Comparison of ENCODE assay signal across 8 mouse cellular contexts in the genomic region with DNA sequence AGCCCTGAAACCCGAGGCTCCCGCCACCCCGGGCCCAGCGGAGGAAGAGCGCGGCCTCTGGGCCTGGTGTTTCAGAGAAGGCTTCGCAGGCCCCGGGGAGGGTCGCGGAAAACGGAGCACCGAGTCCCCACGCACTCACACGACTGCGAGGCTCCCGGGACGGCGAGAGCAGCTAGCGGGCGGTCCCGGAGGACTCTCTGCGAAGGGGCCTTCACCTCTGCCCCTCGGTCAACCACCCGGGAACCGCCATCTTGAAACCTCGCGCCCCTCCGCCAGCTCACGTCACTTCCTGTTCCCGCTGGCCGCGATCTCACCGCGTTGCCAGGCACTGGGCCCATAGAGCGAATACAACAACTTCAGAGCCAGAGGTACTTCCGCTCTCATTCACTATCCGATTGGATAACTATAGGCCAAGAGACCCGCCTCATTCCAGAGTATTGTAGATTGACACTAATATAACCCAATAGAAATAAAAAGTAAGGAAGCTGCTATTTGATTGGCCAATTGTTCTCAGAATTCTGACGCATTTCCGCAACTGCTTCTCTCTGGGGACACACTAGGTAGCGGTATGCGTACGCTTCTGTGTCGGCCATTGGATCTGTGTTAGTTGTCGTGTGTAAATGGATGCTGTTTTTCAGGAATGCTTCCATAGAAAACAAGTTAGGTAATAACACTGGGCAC. TPM values are rescaled to one million over a fixed set of nuclear protein-coding genes. Genes with fewer than 3 reads are reported as not detected.
A peak's percentile ranks its signal among the peaks of the same experiment; 100 is the strongest.
DNase-seq lines count a peak whose midpoint lies in the region; ATAC-seq and TF ChIP-seq lines count a peak whose summit lies in the region.

Gene Wbp11, minus strand, starts transcription at position 353 of the 681 bp plus-strand sequence.

- WGBS in forebrain, embryonic 12.5 days: under 1% methylated on average over 45 of the region's 45 CpGs
- under 1% methylated on average over 45 of the region's 45 CpGs for WGBS in heart, postnatal 0 days
- WGBS in liver, embryonic 16.5 days (ENCODE audit: insufficient replicate concordance): under 1% methylated on average over 45 of the region's 45 CpGs
- under 1% methylated on average over 45 of the region's 45 CpGs for WGBS in neural tube, embryonic 13.5 days

- peak; percentile 100 for ATAC-seq in forebrain, embryonic 12.5 days (ENCODE audit: low FRiP score)
- ATAC-seq in heart, postnatal 0 days (ENCODE audit: insufficient read depth, low read depth): peak; percentile 100
- peak; percentile 100 for ATAC-seq in liver, embryonic 16.5 days (ENCODE audit: low read depth)
- ATAC-seq in neural tube, embryonic 13.5 days (ENCODE audit: low read depth): peak; percentile 100

- peaks cover 16% of the 10 kb centered on the region for H3K4me1 ChIP-seq in E14TG2a.4 (replicated peaks; ENCODE audit: low read depth, low read length)
- peaks cover 9% of the 10 kb centered on the region for H3K4me1 ChIP-seq in forebrain, embryonic 12.5 days
- peaks cover 11% of the 10 kb centered on the region for H3K4me1 ChIP-seq in heart, postnatal 0 days (ENCODE audit: control insufficient read depth, insufficient read depth)
- H3K4me1 ChIP-seq in liver, embryonic 16.5 days (ENCODE audit: control insufficient read depth, low read depth, low read length): peaks cover 7% of the 10 kb centered on the region
- peaks cover 15% of the 10 kb centered on the region for H3K4me1 ChIP-seq in neural tube, embryonic 13.5 days (replicated peaks)
- H3K4me1 ChIP-seq in testis, adult 2 months (ENCODE audit: control insufficient read depth, insufficient read depth, low read length): no peaks in the 10 kb centered on the region

- H3K9ac ChIP-seq in forebrain, embryonic 12.5 days: peak within 1 kb of the TSS; percentile 96
- peak within 1 kb of the TSS; percentile 100 for H3K9ac ChIP-seq in heart, postnatal 0 days (replicated peaks; ENCODE audit: low read depth, low read length)
- peak within 1 kb of the TSS; percentile 98 for H3K9ac ChIP-seq in liver, embryonic 16.5 days (ENCODE audit: low read depth, low read length)
- H3K9ac ChIP-seq in neural tube, embryonic 13.5 days: peak within 1 kb of the TSS; percentile 98

- peaks cover 26% of the 10 kb centered on the region for H3K36me3 ChIP-seq in E14TG2a.4 (ENCODE audit: insufficient read depth, low read length)
- peaks cover 18% of the 10 kb centered on the region for H3K36me3 ChIP-seq in forebrain, embryonic 12.5 days (replicated peaks)
- peaks cover 23% of the 10 kb centered on the region for H3K36me3 ChIP-seq in heart, postnatal 0 days (replicated peaks; ENCODE audit: control insufficient read depth, insufficient read depth, low read length)
- peaks cover 22% of the 10 kb centered on the region for H3K36me3 ChIP-seq in liver, embryonic 16.5 days (ENCODE audit: control insufficient read depth, insufficient read depth)
- peaks cover 21% of the 10 kb centered on the region for H3K36me3 ChIP-seq in neural tube, embryonic 13.5 days
- H3K36me3 ChIP-seq in testis, adult 2 months (ENCODE audit: control insufficient read depth, insufficient read depth, low read length): peaks cover 5% of the 10 kb centered on the region

- DNase-seq in c-Kit-positive CD71-positive TER-119-positive erythroid progenitor cells, embryonic 14.5 days (ENCODE audit: low spot score): peak; percentile 95
- peak; percentile 100 for DNase-seq in heart, postnatal 0 days (ENCODE audit: low spot score)
- DNase-seq in kidney, postnatal 4 days: peak; percentile 95 to 97

- no peak for TF ChIP-seq EP300 in heart, postnatal 0 days (IDR thresholded peaks at IDR 0.05; ENCODE audit: low read depth)

- peak within 1 kb of the TSS; percentile 81 for H3K27ac ChIP-seq in forebrain, embryonic 12.5 days
- H3K27ac ChIP-seq in heart, postnatal 0 days (ENCODE audit: low read depth): peak within 1 kb of the TSS; percentile 86
- H3K27ac ChIP-seq in liver, embryonic 16.5 days (ENCODE audit: low read length): peak within 1 kb of the TSS; percentile 86
- peak within 1 kb of the TSS; percentile 91 for H3K27ac ChIP-seq in neural tube, embryonic 13.5 days (replicated peaks)
- H3K27ac ChIP-seq in testis, adult 2 months (ENCODE audit: control insufficient read depth, insufficient read depth, low read depth, low read length): peak within 1 kb of the TSS; percentile 99

- H3K4me3 ChIP-seq in E14TG2a.4 (replicated peaks; ENCODE audit: low read length): peak within 1 kb of the TSS; percentile 96
- peak within 1 kb of the TSS; percentile 99 for H3K4me3 ChIP-seq in forebrain, embryonic 12.5 days (replicated peaks)
- peak within 1 kb of the TSS; percentile 100 for H3K4me3 ChIP-seq in heart, postnatal 0 days (ENCODE audit: low read depth, low read length)
- H3K4me3 ChIP-seq in liver, embryonic 16.5 days (ENCODE audit: low read depth, low read length): peak within 1 kb of the TSS; percentile 86
- peak within 1 kb of the TSS; percentile 98 for H3K4me3 ChIP-seq in neural tube, embryonic 13.5 days
- peak within 1 kb of the TSS; percentile 98 for H3K4me3 ChIP-seq in testis, adult 2 months (ENCODE audit: control insufficient read depth, low read depth, low read length)

- TF ChIP-seq CTCF in E14TG2a.4 (conservative IDR thresholded peaks at IDR 0.05; ENCODE audit: low read length): no peak
- TF ChIP-seq CTCF in heart, postnatal 0 days (IDR thresholded peaks at IDR 0.05; ENCODE audit: low read depth): peak; percentile 26; the same call in 1 of the 2 replicates
- TF ChIP-seq CTCF in testis, adult 2 months (IDR thresholded peaks at IDR 0.05; ENCODE audit: control insufficient read depth, insufficient read depth, insufficient replicate concordance, low read depth, low read length): no peak

- TF ChIP-seq POLR2A in testis, adult 2 months (IDR thresholded peaks at IDR 0.05; ENCODE audit: control insufficient read depth, low read depth, low read length): peak; percentile 92

- H3K4me2 ChIP-seq in forebrain, embryonic 12.5 days: peak within 1 kb of the TSS; percentile 75
- peak within 1 kb of the TSS; percentile 90 for H3K4me2 ChIP-seq in heart, postnatal 0 days (ENCODE audit: low read depth, low read length)
- H3K4me2 ChIP-seq in liver, embryonic 16.5 days (ENCODE audit: low read depth, low read length): peak within 1 kb of the TSS; percentile 89
- peak within 1 kb of the TSS; percentile 83 for H3K4me2 ChIP-seq in neural tube, embryonic 13.5 days

- no peaks in the 10 kb centered on the region for H3K27me3 ChIP-seq in E14TG2a.4 (ENCODE audit: insufficient read depth, low read length)
- peaks cover 12% of the 10 kb centered on the region; the same call in 1 of the 2 replicates for H3K27me3 ChIP-seq in forebrain, embryonic 12.5 days
- H3K27me3 ChIP-seq in heart, postnatal 0 days (ENCODE audit: control insufficient read depth, insufficient read depth, low read length): no peaks in the 10 kb centered on the region
- no peaks in the 10 kb centered on the region for H3K27me3 ChIP-seq in liver, embryonic 16.5 days (ENCODE audit: control insufficient read depth, insufficient read depth, low read depth, low read length)
- peaks cover 16% of the 10 kb centered on the region; the same call in 1 of the 2 replicates for H3K27me3 ChIP-seq in neural tube, embryonic 13.5 days
- H3K27me3 ChIP-seq in testis, adult 2 months (ENCODE audit: control insufficient read depth, insufficient read depth, low read length): no peaks in the 10 kb centered on the region

- H3K9me3 ChIP-seq in E14TG2a.4 (ENCODE audit: low read length): no peaks in the 10 kb centered on the region
- H3K9me3 ChIP-seq in forebrain, embryonic 12.5 days: no peaks in the 10 kb centered on the region
- no peaks in the 10 kb centered on the region for H3K9me3 ChIP-seq in heart, postnatal 0 days (replicated peaks; ENCODE audit: control insufficient read depth, low read length)
- H3K9me3 ChIP-seq in liver, embryonic 16.5 days (replicated peaks; ENCODE audit: control insufficient read depth, low read length): no peaks in the 10 kb centered on the region
- H3K9me3 ChIP-seq in neural tube, embryonic 13.5 days: no peaks in the 10 kb centered on the region

RNA-seq across cellular contexts. Expression of gene Wbp11, which starts in this region (rescaled TPM):
- polyA plus RNA-seq in forebrain, embryonic 12.5 days (2016; fragmentation: Nextera tagmentation; extraction: Ambion mirVana): 137 and 146 TPM in 2 replicates
- total RNA-seq in heart, postnatal 0 days (2014; rRNA removed; ENCODE audit: low replicate concordance): 28.2 and 37.7 TPM in 2 replicates
- polyA plus RNA-seq in heart, postnatal 0 days (2015; fragmentation: Nextera tagmentation; extraction: Ambion mirVana): 51.1 and 52.7 TPM in 2 replicates
- polyA plus RNA-seq in liver, embryonic 16.5 days (2015; fragmentation: Nextera tagmentation; extraction: Ambion mirVana): 46.1 and 47.3 TPM in 2 replicates
- 79.6 and 85.0 TPM in 2 replicates for polyA plus RNA-seq in neural tube, embryonic 13.5 days (2015; fragmentation: Nextera tagmentation; extraction: Ambion mirVana)
- polyA plus RNA-seq in testis, adult 2 months (2012; rRNA removed): 236 and 252 TPM in 2 replicates

Comparison
In these comparisons a context has a peak if more than half of its experiments do, and no peak if none do; other contexts are left out.
1. Peak in every context shown above with its lines: DNase-seq, ATAC-seq, H3K4me3 ChIP-seq and H3K27ac ChIP-seq.